Mouse (Mus musculus) adrenal gland, postnatal 25 days (tissue): ENCODE results near the gene Dcaf11. TPM values are rescaled to one million over a fixed set of nuclear protein-coding genes. Genes with fewer than 3 reads are reported as not detected.

Experiments used
- DNase-seq: peaks from one replicate; pipeline ENCODE4 v3.0.0; 2021; ENCODE audit warnings: mixed read lengths
- total RNA-seq: library from RNA; stranded (reverse); gene quantifications from 2 replicates; pipeline ENCODE4 v1.2.3, GENCODE M21; 2021

Dcaf11 gene
- total RNA-seq, 1 experiment from 2014 or later = 160 TPM

GRCm38 (mm10) chr14:55557003-55557402 is 2.8 kb upstream of the Dcaf11 start:
- peak; percentile 77 for DNase-seq

GRCm38 (mm10) chr14:55557587-55557986 is 2.2 kb upstream of the Dcaf11 start:
- DNase-seq = no peak

GRCm38 (mm10) chr14:55558740-55559448 is 912 bp upstream of the Dcaf11 start:
- DNase-seq = no peak

GRCm38 (mm10) chr14:55560202-55561073 is 632 bp downstream of the Dcaf11 start, which contains the start of gene A730061H03Rik:
A730061H03Rik (minus strand) TSS chr14:55560406.
- DNase-seq = peak; percentile 96

GRCm38 (mm10) chr14:55561860-55562259 is 2.1 kb downstream of the Dcaf11 start:
- DNase-seq = no peak

- no peak for DNase-seq
Measured at GRCm38 (mm10) chr14:55563249-55563648, 3.4 kb downstream of the Dcaf11 start.

GRCm38 (mm10) chr14:55565748-55566147 is 5.9 kb downstream of the Dcaf11 start:
- no peak for DNase-seq

- DNase-seq = no peak
Measured at GRCm38 (mm10) chr14:55567496-55567895, 7.7 kb downstream of the Dcaf11 start.

- no peak for DNase-seq
Measured at GRCm38 (mm10) chr14:55570588-55570987, 10.8 kb downstream of the Dcaf11 start.

GRCm38 (mm10) chr14:55571760-55572159 is 12.0 kb downstream of the Dcaf11 start:
- DNase-seq = no peak

- DNase-seq = no peak
Measured at GRCm38 (mm10) chr14:55575302-55575701, 15.5 kb downstream of the Dcaf11 start, which contains the start of gene Fitm1. Fitm1 (plus strand) TSS chr14:55575617.

- no peak for DNase-seq
Measured at GRCm38 (mm10) chr14:55575711-55576110, 15.9 kb downstream of the Dcaf11 start.

GRCm38 (mm10) chr14:55576376-55576775 is 16.6 kb downstream of the Dcaf11 start:
- DNase-seq = no peak

GRCm38 (mm10) chr14:55577871-55578667 is 18.3 kb downstream of the Dcaf11 start, which contains the start of gene Psme1:
Psme1 (plus strand) TSS chr14:55578123.
- peak; percentile 83 for DNase-seq

- peak; percentile 80 for DNase-seq
Measured at GRCm38 (mm10) chr14:55578668-55579269, 19.0 kb downstream of the Dcaf11 start.

- DNase-seq = no peak
Measured at GRCm38 (mm10) chr14:55579511-55580496, 20.0 kb downstream of the Dcaf11 start.

GRCm38 (mm10) chr14:55580731-55581130 is 20.9 kb downstream of the Dcaf11 start:
- DNase-seq = no peak

- no peak for DNase-seq
Measured at GRCm38 (mm10) chr14:55581981-55582681, 22.3 kb downstream of the Dcaf11 start.

- DNase-seq = no peak
Measured at GRCm38 (mm10) chr14:55584303-55584701, 24.5 kb downstream of the Dcaf11 start.
